Mouse (Mus musculus): ENCODE measurements around the gene Clcn7. TPM values are rescaled to one million over a fixed set of nuclear protein-coding genes. Genes with fewer than 3 reads are reported as not detected.
"Not testable (repeated sequence)": the region's sequence is repeated elsewhere in the genome, so short reads cannot be mapped to it uniquely, and the experiment has no call there.

Clcn7 gene
- polyA plus RNA-seq, 1 experiment from 2014 or later: 26.7 TPM

- H3K27ac ChIP-seq (ENCODE audit: low read depth, low read length): no peak overlapping the region
- WGBS: 35% methylated on average over 4 of the region's 4 CpGs
- no peak overlapping the region for H3K4me3 ChIP-seq (ENCODE audit: low read depth, low read length)
- no peaks in the 10 kb centered on the region for H3K9me3 ChIP-seq (ENCODE audit: control insufficient read depth, low read length)
- 0 out of 2 replicates have a peak, but pooled peaks cover 4% of the 10 kb centered on the region for H3K36me3 ChIP-seq (ENCODE audit: control insufficient read depth, insufficient read depth, low read length)
- no peak overlapping the region for H3K9ac ChIP-seq (replicated peaks; ENCODE audit: low read depth, low read length)
- H3K27me3 ChIP-seq (ENCODE audit: control insufficient read depth, insufficient read depth, low read length): no peaks in the 10 kb centered on the region
- H3K4me1 ChIP-seq (ENCODE audit: control insufficient read depth, insufficient read depth, low read length): peaks cover 8% of the 10 kb centered on the region
- H3K4me2 ChIP-seq (ENCODE audit: low read depth, low read length): no peak overlapping the region
- ATAC-seq (ENCODE audit: low read depth): no peak
Observed at GRCm38 (mm10) chr17:25117263-25117662, 15.9 kb upstream of the Clcn7 start.

DNA sequence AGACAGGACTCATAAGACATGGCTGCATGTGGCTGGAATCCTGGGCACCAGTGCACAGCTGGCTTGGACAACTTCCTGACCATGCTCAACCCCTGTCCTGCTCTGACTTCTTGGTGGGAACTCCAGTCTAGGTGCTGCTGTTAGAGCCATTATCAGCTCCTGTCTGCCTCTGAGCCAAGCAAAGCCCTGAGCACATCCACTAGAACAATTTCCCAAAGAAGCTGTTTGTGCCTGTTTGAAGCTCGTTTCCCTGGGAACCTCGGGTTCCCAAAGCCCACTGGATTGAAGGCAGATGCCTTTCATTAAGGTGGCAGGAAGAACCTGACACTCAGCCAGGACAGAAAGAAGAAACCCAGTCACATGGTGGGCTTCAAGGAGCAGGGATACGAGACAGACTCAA, 12.8 kb upstream of the Clcn7 start, which contains the start of gene Ptx4:
Ptx4 (plus strand) TSS at position 355 of the 400 bp plus-strand sequence.
- no peak for ATAC-seq (ENCODE audit: low read depth)
- Histone ChIP-seq H3K36me3 (ENCODE audit: control insufficient read depth, insufficient read depth, low read length) (no peaks in the 10 kb centered on the region), H3K9ac (replicated peaks; ENCODE audit: low read depth, low read length) (no peak within 1 kb of the TSS), H3K4me2 (ENCODE audit: low read depth, low read length) (no peak within 1 kb of the TSS), H3K4me1 (ENCODE audit: control insufficient read depth, insufficient read depth, low read length) (peaks cover 3% of the 10 kb centered on the region; the same call in 1 of the 2 replicates), H3K9me3 (ENCODE audit: control insufficient read depth, low read length) (no peaks in the 10 kb centered on the region), H3K4me3 (ENCODE audit: low read depth, low read length) (no peak within 1 kb of the TSS), H3K27ac (ENCODE audit: low read depth, low read length) (no peak within 1 kb of the TSS), H3K27me3 (ENCODE audit: control insufficient read depth, insufficient read depth, low read length) (no peaks in the 10 kb centered on the region)
- 52% methylated on average over 3 of the region's 3 CpGs for WGBS

GRCm38 (mm10) chr17:25123979-25124378, 9.2 kb upstream of the Clcn7 start:
- Histone ChIP-seq H3K4me2 (ENCODE audit: low read depth, low read length) (no peak overlapping the region), H3K27ac (ENCODE audit: low read depth, low read length) (no peak overlapping the region)

GRCm38 (mm10) chr17:25125442-25126060, 7.6 kb upstream of the Clcn7 start:
- not testable (repeated sequence) for H3K4me3 ChIP-seq (ENCODE audit: low read depth, low read length); H3K4me2 ChIP-seq (ENCODE audit: low read depth, low read length); H3K36me3 ChIP-seq (ENCODE audit: control insufficient read depth, insufficient read depth, low read length); H3K4me1 ChIP-seq (ENCODE audit: control insufficient read depth, insufficient read depth, low read length); H3K27ac ChIP-seq (ENCODE audit: low read depth, low read length); H3K9ac ChIP-seq (replicated peaks; ENCODE audit: low read depth, low read length); H3K27me3 ChIP-seq (ENCODE audit: control insufficient read depth, insufficient read depth, low read length); ATAC-seq (ENCODE audit: low read depth); H3K9me3 ChIP-seq (ENCODE audit: control insufficient read depth, low read length)
- 87% methylated on average over 3 of the region's 3 CpGs for WGBS

More at GRCm38 (mm10) chr17:25123979-25124378, 9.2 kb upstream of the Clcn7 start:
- no peak for ATAC-seq (ENCODE audit: low read depth)
- Histone ChIP-seq H3K4me1 (ENCODE audit: control insufficient read depth, insufficient read depth, low read length) (no peaks in the 10 kb centered on the region), H3K36me3 (ENCODE audit: control insufficient read depth, insufficient read depth, low read length) (no peaks in the 10 kb centered on the region), H3K4me3 (ENCODE audit: low read depth, low read length) (no peak overlapping the region), H3K27me3 (ENCODE audit: control insufficient read depth, insufficient read depth, low read length) (no peaks in the 10 kb centered on the region), H3K9ac (replicated peaks; ENCODE audit: low read depth, low read length) (no peak overlapping the region), H3K9me3 (ENCODE audit: control insufficient read depth, low read length) (no peaks in the 10 kb centered on the region)
- WGBS: 32% methylated on average over 7 of the region's 7 CpGs

DNA sequence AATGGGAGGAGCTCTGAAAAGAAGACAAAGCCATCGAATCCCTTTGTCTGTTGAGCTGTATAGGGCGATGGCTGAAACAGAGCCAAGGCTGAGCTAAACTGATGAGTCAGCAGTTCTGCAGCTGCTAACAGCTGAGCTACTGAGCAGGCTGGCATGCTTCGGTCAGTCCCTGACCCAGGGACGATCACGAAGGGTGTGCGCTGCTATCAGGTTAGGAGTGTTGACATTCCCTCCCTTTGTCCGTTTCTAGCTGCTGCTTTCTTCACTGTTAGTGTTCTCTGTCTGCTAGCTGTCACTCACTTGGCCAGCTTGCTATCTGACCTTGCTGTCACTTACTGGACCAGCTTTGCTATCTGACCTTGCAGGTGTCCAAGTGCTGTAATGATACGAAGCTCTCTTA, 6.1 kb upstream of the Clcn7 start:
- no peak; the same call in 1 of the 2 replicates for ATAC-seq (ENCODE audit: low read depth)
- no peaks in the 10 kb centered on the region for H3K9me3 ChIP-seq (ENCODE audit: control insufficient read depth, low read length)
- H3K9ac ChIP-seq (replicated peaks; ENCODE audit: low read depth, low read length): no peak overlapping the region
- H3K4me3 ChIP-seq (ENCODE audit: low read depth, low read length): no peak overlapping the region
- H3K4me2 ChIP-seq (ENCODE audit: low read depth, low read length): no peak overlapping the region
- H3K36me3 ChIP-seq (ENCODE audit: control insufficient read depth, insufficient read depth, low read length): no peaks in the 10 kb centered on the region
- H3K27ac ChIP-seq (ENCODE audit: low read depth, low read length): no peak overlapping the region
- no peaks in the 10 kb centered on the region for H3K4me1 ChIP-seq (ENCODE audit: control insufficient read depth, insufficient read depth, low read length)
- H3K27me3 ChIP-seq (ENCODE audit: control insufficient read depth, insufficient read depth, low read length): no peaks in the 10 kb centered on the region
- 63% methylated on average over 8 of the region's 8 CpGs for WGBS

DNA sequence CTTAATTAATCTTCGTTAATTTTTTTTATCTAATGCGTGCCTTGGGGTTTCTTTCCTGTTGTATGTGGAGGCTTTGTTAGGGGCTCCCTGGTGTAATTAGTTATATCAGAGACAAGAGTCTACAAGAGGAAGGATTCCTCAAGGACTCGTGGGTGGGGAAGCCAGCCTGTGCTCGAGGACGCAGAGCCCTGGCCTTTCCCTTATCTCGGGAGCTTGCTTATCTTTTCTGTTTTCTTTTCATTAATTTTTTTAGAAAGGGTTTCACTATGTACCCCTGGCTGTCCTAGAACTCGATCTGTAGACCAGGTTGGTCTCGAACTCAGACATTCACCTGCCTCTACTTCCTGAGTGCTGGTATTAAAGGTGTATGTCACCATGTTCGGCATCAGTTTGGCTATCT, 5.5 kb upstream of the Clcn7 start:
- Histone ChIP-seq H3K36me3 (ENCODE audit: control insufficient read depth, insufficient read depth, low read length) (no peaks in the 10 kb centered on the region), H3K9me3 (ENCODE audit: control insufficient read depth, low read length) (no peaks in the 10 kb centered on the region), H3K4me2 (ENCODE audit: low read depth, low read length) (no peak overlapping the region), H3K4me1 (ENCODE audit: control insufficient read depth, insufficient read depth, low read length) (no peaks in the 10 kb centered on the region), H3K27me3 (ENCODE audit: control insufficient read depth, insufficient read depth, low read length) (no peaks in the 10 kb centered on the region), H3K4me3 (ENCODE audit: low read depth, low read length) (no peak overlapping the region), H3K9ac (replicated peaks; ENCODE audit: low read depth, low read length) (no peak overlapping the region), H3K27ac (ENCODE audit: low read depth, low read length) (no peak overlapping the region)
- 81% methylated on average over 9 of the region's 9 CpGs for WGBS
- no peak for ATAC-seq (ENCODE audit: low read depth)

DNA sequence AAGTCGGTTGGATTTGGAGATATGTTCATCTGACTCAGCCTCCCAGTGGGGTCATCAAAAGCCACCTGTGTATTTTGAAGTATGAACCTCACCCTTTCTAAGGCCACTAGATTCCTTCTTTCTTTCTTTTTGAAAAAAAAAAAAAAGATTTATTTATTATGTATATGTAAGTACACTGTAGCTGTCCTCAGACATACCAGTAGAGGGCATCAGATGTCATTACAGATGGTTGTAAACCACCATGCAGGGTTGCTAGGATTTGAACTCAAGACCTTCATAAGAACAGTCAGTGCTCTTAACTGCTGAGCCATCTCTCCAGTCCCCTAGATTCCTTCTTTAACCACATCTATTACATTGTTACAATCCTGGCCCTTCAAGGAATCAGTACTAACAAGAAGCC, 3.1 kb upstream of the Clcn7 start:
- Histone ChIP-seq H3K36me3 (ENCODE audit: control insufficient read depth, insufficient read depth, low read length) (no peaks in the 10 kb centered on the region), H3K9ac (replicated peaks; ENCODE audit: low read depth, low read length) (no peak overlapping the region), H3K27ac (ENCODE audit: low read depth, low read length) (no peak overlapping the region), H3K27me3 (ENCODE audit: control insufficient read depth, insufficient read depth, low read length) (no peaks in the 10 kb centered on the region), H3K4me1 (ENCODE audit: control insufficient read depth, insufficient read depth, low read length) (peaks cover 9% of the 10 kb centered on the region), H3K4me3 (ENCODE audit: low read depth, low read length) (no peak overlapping the region), H3K9me3 (ENCODE audit: control insufficient read depth, low read length) (no peaks in the 10 kb centered on the region), H3K4me2 (ENCODE audit: low read depth, low read length) (no peak overlapping the region)
- 93% methylated on average over 1 of the region's 1 CpGs for WGBS
- no peak for ATAC-seq (ENCODE audit: low read depth)

- Histone ChIP-seq H3K27me3 (ENCODE audit: control insufficient read depth, insufficient read depth, low read length) (no peaks in the 10 kb centered on the region), H3K4me2 (ENCODE audit: low read depth, low read length) (no peak overlapping the region), H3K36me3 (ENCODE audit: control insufficient read depth, insufficient read depth, low read length) (no peaks in the 10 kb centered on the region), H3K9me3 (ENCODE audit: control insufficient read depth, low read length) (no peaks in the 10 kb centered on the region), H3K9ac (replicated peaks; ENCODE audit: low read depth, low read length) (no peak overlapping the region), H3K4me3 (ENCODE audit: low read depth, low read length) (no peak overlapping the region), H3K27ac (ENCODE audit: low read depth, low read length) (no peak overlapping the region), H3K4me1 (ENCODE audit: control insufficient read depth, insufficient read depth, low read length) (peaks cover 9% of the 10 kb centered on the region)
- WGBS: 86% methylated on average over 6 of the region's 6 CpGs
- no peak for ATAC-seq (ENCODE audit: low read depth)
Observed at GRCm38 (mm10) chr17:25135622-25136021, 2.4 kb downstream of the Clcn7 start.

DNA sequence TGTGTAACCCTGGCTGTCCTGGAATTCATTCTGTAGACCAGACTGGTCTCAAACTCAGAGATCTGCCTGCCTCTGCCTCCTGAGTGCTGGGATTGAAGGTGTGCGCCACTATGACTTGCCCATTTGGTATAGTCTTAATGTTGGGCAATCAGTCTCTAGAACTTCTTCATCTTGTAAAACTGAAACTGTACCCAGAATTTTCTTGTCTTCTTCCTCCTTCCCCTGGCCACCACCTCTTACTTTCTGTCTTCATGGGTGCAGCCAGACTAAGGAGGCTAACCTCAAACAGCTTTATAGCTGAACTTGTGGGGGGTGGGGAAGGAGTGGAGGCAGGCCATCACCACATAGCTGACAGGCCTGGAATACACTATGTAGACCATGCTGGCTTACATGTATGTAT, 5.6 kb downstream of the Clcn7 start:
- H3K36me3 ChIP-seq (ENCODE audit: control insufficient read depth, insufficient read depth, low read length): no peaks in the 10 kb centered on the region
- 100% methylated on average over 1 of the region's 1 CpGs for WGBS
- no peak overlapping the region for H3K27ac ChIP-seq (ENCODE audit: low read depth, low read length)
- no peak for ATAC-seq (ENCODE audit: low read depth)
- H3K4me3 ChIP-seq (ENCODE audit: low read depth, low read length): no peak overlapping the region
- no peaks in the 10 kb centered on the region for H3K27me3 ChIP-seq (ENCODE audit: control insufficient read depth, insufficient read depth, low read length)
- H3K9ac ChIP-seq (replicated peaks; ENCODE audit: low read depth, low read length): no peak overlapping the region
- H3K4me2 ChIP-seq (ENCODE audit: low read depth, low read length): no peak overlapping the region
- peaks cover 8% of the 10 kb centered on the region for H3K4me1 ChIP-seq (ENCODE audit: control insufficient read depth, insufficient read depth, low read length)
- no peaks in the 10 kb centered on the region for H3K9me3 ChIP-seq (ENCODE audit: control insufficient read depth, low read length)
